Mouse (Mus musculus) stomach, adult 2 months (tissue): ENCODE measurements around the gene Vmn1r59. TPM values are rescaled to one million over a fixed set of nuclear protein-coding genes. Genes with fewer than 3 reads are reported as not detected.

Experiments
- polyA plus RNA-seq: library from polyadenylated mRNA; depleted of rRNA; stranded (reverse); fragments of >200 nt; gene quantifications from 2 replicates; pipeline ENCODE4 v1.2.3, GENCODE M21; 2012; rRNA removed

The Vmn1r59 gene
- polyA plus RNA-seq: not detected in 2 replicates

GRCm38 (mm10) chr7:5456674-5457073 is at the start of gene Vmn1r59:
Gene Vmn1r59 (minus strand): TSS chr7:5456774.

DNA sequence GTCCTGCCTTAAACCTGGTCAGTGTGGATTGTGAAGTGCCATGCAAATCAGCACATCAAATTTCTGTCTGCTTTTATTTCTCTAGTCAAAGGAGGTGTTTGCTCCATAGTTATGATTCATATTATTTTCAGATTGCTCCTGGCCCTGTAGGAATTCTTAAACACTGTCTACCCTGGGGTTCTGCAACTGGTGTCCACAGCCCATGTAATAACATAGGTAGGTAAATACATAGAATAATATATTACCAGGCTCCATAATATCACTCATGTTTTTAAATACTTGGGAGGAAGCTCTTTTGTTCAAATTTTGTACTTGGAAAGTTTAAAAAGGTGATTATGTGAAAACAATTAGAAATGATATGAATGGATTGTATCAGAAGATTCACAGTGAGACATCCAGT is 37.3 kb upstream of the Vmn1r59 start, which contains the start of gene Vmn2r28:
Vmn2r28 (minus strand) TSS at position 101 of the 400 bp plus-strand sequence.

GRCm38 (mm10) chr7:5413296-5413695 is 43.3 kb downstream of the Vmn1r59 start, which contains the start of gene Vmn1r58:
Gene Vmn1r58 (minus strand): TSS chr7:5413396.

Other genes with a start within 250 kb of the Vmn1r59 start
- gene Vmn1r57, start 238.3 kb downstream of the Vmn1r59 start, polyA plus RNA-seq: not detected in 2 replicates
- not detected in 2 replicates for gene Gm5065, start 106.2 kb downstream of the Vmn1r59 start, polyA plus RNA-seq
- not detected in 2 replicates for gene Nlrp2, start 105.7 kb downstream of the Vmn1r59 start, polyA plus RNA-seq
- gene Vmn1r58, start 43.4 kb downstream of the Vmn1r59 start, polyA plus RNA-seq: not detected in 2 replicates
- gene Vmn2r28, start 37.2 kb upstream of the Vmn1r59 start, polyA plus RNA-seq: not detected in 2 replicates
- not detected in 2 replicates for gene Vmn1r60, start 90.5 kb upstream of the Vmn1r59 start, polyA plus RNA-seq
- gene Vmn1r61, start 156.5 kb upstream of the Vmn1r59 start, polyA plus RNA-seq: not detected in 2 replicates
- not detected in 2 replicates for gene Vmn1r62, start 216.9 kb upstream of the Vmn1r59 start, polyA plus RNA-seq